Mouse (Mus musculus) stomach, embryonic 14.5 days (tissue): Measurements from ENCODE around the gene Tnfrsf26. TPM values are rescaled to one million over a fixed set of nuclear protein-coding genes. Genes with fewer than 3 reads are reported as not detected.

ENCODE experiments used
- ATAC-seq: fragments of 200-750 bp; cut with Nextera tagmentation; 2 replicates; pipeline ENCODE4 v1.8.0; 2017; ENCODE audit warnings: low read depth, moderate TSS enrichment; ENCODE audit not compliant: insufficient number of reproducible peaks, insufficient read depth, low FRiP score
- H3K27ac ChIP-seq: fragments of 300-500 bp; sonication (generic); 2 replicates; pipeline ENCODE4 v1.5.1; 2014; ENCODE audit warnings: mild to moderate bottlenecking, low read length, moderate library complexity, mixed read lengths
- H3K27me3 ChIP-seq: fragments of 300-500 bp; sonication (generic); 2 replicates; pipeline ENCODE4 v1.6.1; 2014; ENCODE audit warnings: low read length, control low read depth, mixed read lengths; ENCODE audit not compliant: control insufficient read depth, insufficient read depth
- H3K36me3 ChIP-seq: fragments of 300-500 bp; sonication (generic); 2 replicates; pipeline ENCODE4 v1.6.1; 2014; ENCODE audit warnings: mild to moderate bottlenecking, control low read depth, low read length, moderate library complexity, mixed read lengths; ENCODE audit not compliant: control insufficient read depth, insufficient read depth
- H3K4me1 ChIP-seq: fragments of 300-500 bp; sonication (generic); 2 replicates; pipeline ENCODE4 v1.6.1; 2014; ENCODE audit warnings: low read length, control low read depth, mixed read lengths; ENCODE audit not compliant: control insufficient read depth, insufficient read depth
- H3K4me2 ChIP-seq: fragments of 300-500 bp; sonication (generic); replicated peaks from 2 replicates; pipeline ENCODE4 v1.6.1; 2014; ENCODE audit warnings: low read depth, low read length, control low read depth
- H3K4me3 ChIP-seq: fragments of 300-500 bp; sonication (generic); 2 replicates; pipeline ENCODE4 v1.5.1; 2014; ENCODE audit warnings: low read depth, low read length, control low read depth
- H3K9ac ChIP-seq: fragments of 300-500 bp; sonication (generic); replicated peaks from 2 replicates; pipeline ENCODE4 v1.6.1; 2014; ENCODE audit warnings: low read depth, mild to moderate bottlenecking, control low read depth, low read length, moderate library complexity, mixed read lengths
- H3K9me3 ChIP-seq: fragments of 300-500 bp; sonication (generic); 2 replicates; pipeline ENCODE4 v1.6.1; 2016; ENCODE audit warnings: low read depth, low read length, control low read depth; ENCODE audit not compliant: control insufficient read depth
- WGBS: fragments of 180-500 bp; shearing (Covaris S2); extraction: QIAGEN DNeasy Blood & Tissue Kit; methylation state at CpG from one replicate; pipeline ENCODE4 v1.1.7; 2014; 5-methylcytosine and 5-hydroxymethylcytosine counted together
- polyA plus RNA-seq: library from polyadenylated mRNA; unstranded; fragments of >200 nt; fragmentation: Nextera tagmentation; extraction: Ambion mirVana; gene quantifications from 2 replicates; pipeline ENCODE4 v1.2.1, GENCODE M21; 2014

Gene Tnfrsf26
- polyA plus RNA-seq, 1 experiment from 2014 or later, result 0.17 TPM

GRCm38 (mm10) chr7:143588006-143588405, 40.5 kb downstream of the Tnfrsf26 start:
- no peaks in the 10 kb centered on the region for H3K4me1 ChIP-seq
- ATAC-seq, result no peak
- no peak overlapping the region for H3K27ac ChIP-seq
- no peak overlapping the region for H3K4me3 ChIP-seq
- no peak overlapping the region for H3K4me2 ChIP-seq
- 87% methylated on average over 4 of the region's 4 CpGs for WGBS
- no peak overlapping the region for H3K9ac ChIP-seq
- H3K27me3 ChIP-seq, result no peaks in the 10 kb centered on the region
- peaks cover 43% of the 10 kb centered on the region for H3K36me3 ChIP-seq
- no peaks in the 10 kb centered on the region for H3K9me3 ChIP-seq

- Histone ChIP-seq H3K27ac (no peak overlapping the region), H3K4me2 (no peak overlapping the region), H3K9ac (no peak overlapping the region), H3K4me1 (no peaks in the 10 kb centered on the region), H3K4me3 (no peak overlapping the region), H3K27me3 (no peaks in the 10 kb centered on the region), H3K36me3 (peaks cover 48% of the 10 kb centered on the region), H3K9me3 (no peaks in the 10 kb centered on the region)
- 91% methylated on average over 5 of the region's 5 CpGs for WGBS
- ATAC-seq, result no peak
Measured at GRCm38 (mm10) chr7:143587586-143587985, 40.9 kb downstream of the Tnfrsf26 start.

- ATAC-seq, result no peak
- no peak overlapping the region for H3K27ac ChIP-seq
- H3K4me3 ChIP-seq, result no peak overlapping the region
- H3K4me1 ChIP-seq, result no peaks in the 10 kb centered on the region
- no peaks in the 10 kb centered on the region for H3K9me3 ChIP-seq
- no peaks in the 10 kb centered on the region for H3K27me3 ChIP-seq
- no peak overlapping the region for H3K4me2 ChIP-seq
- H3K36me3 ChIP-seq, result peaks cover 54% of the 10 kb centered on the region
- WGBS, result 42% methylated on average over 3 of the region's 3 CpGs
- H3K9ac ChIP-seq, result no peak overlapping the region
Measured at GRCm38 (mm10) chr7:143583956-143584355, 44.6 kb downstream of the Tnfrsf26 start.

GRCm38 (mm10) chr7:143583025-143583424, 45.5 kb downstream of the Tnfrsf26 start:
- no peak overlapping the region for H3K9ac ChIP-seq
- H3K27ac ChIP-seq, result no peak overlapping the region
- H3K4me1 ChIP-seq, result no peaks in the 10 kb centered on the region
- no peak overlapping the region for H3K4me3 ChIP-seq
- H3K27me3 ChIP-seq, result no peaks in the 10 kb centered on the region
- no peaks in the 10 kb centered on the region for H3K9me3 ChIP-seq
- no peak for ATAC-seq
- WGBS, result 83% methylated on average over 5 of the region's 5 CpGs
- peaks cover 55% of the 10 kb centered on the region for H3K36me3 ChIP-seq
- no peak overlapping the region for H3K4me2 ChIP-seq

- no peaks in the 10 kb centered on the region for H3K4me1 ChIP-seq
- H3K27me3 ChIP-seq, result no peaks in the 10 kb centered on the region
- ATAC-seq, result no peak
- WGBS, result 95% methylated on average over 11 of the region's 11 CpGs
- H3K4me2 ChIP-seq, result no peak overlapping the region
- no peaks in the 10 kb centered on the region for H3K9me3 ChIP-seq
- H3K36me3 ChIP-seq, result peaks cover 62% of the 10 kb centered on the region
- no peak overlapping the region for H3K27ac ChIP-seq
- no peak overlapping the region for H3K9ac ChIP-seq
- no peak overlapping the region for H3K4me3 ChIP-seq
Measured at GRCm38 (mm10) chr7:143575751-143576150, 52.8 kb downstream of the Tnfrsf26 start.

GRCm38 (mm10) chr7:143565648-143566039, 62.9 kb downstream of the Tnfrsf26 start:
- Histone ChIP-seq H3K4me2 (no peak overlapping the region), H3K27ac (no peak overlapping the region), H3K4me3 (no peak overlapping the region), H3K4me1 (no peaks in the 10 kb centered on the region), H3K27me3 (no peaks in the 10 kb centered on the region), H3K36me3 (peaks cover 80% of the 10 kb centered on the region), H3K9me3 (no peaks in the 10 kb centered on the region), H3K9ac (no peak overlapping the region)
- 86% methylated on average over 3 of the region's 3 CpGs for WGBS
- ATAC-seq, result no peak; the same call in 1 of the 2 replicates

- Histone ChIP-seq H3K36me3 (peaks cover 78% of the 10 kb centered on the region), H3K9ac (no peak overlapping the region), H3K27ac (no peak overlapping the region), H3K4me1 (no peaks in the 10 kb centered on the region), H3K27me3 (no peaks in the 10 kb centered on the region), H3K4me3 (no peak overlapping the region), H3K9me3 (no peaks in the 10 kb centered on the region), H3K4me2 (no peak overlapping the region)
- 90% methylated on average over 6 of the region's 6 CpGs for WGBS
- no peak for ATAC-seq
Measured at GRCm38 (mm10) chr7:143565015-143565647, 63.4 kb downstream of the Tnfrsf26 start.

GRCm38 (mm10) chr7:143563787-143564186, 64.7 kb downstream of the Tnfrsf26 start:
- no peaks in the 10 kb centered on the region for H3K9me3 ChIP-seq
- no peak for ATAC-seq
- WGBS, result 87% methylated on average over 5 of the region's 5 CpGs
- no peak overlapping the region for H3K27ac ChIP-seq
- no peaks in the 10 kb centered on the region for H3K27me3 ChIP-seq
- H3K4me1 ChIP-seq, result no peaks in the 10 kb centered on the region
- no peak overlapping the region for H3K4me2 ChIP-seq
- H3K4me3 ChIP-seq, result no peak overlapping the region
- peaks cover 69% of the 10 kb centered on the region for H3K36me3 ChIP-seq
- H3K9ac ChIP-seq, result no peak overlapping the region
